Mouse (Mus musculus): ENCODE measurements around the gene Nr2f2. TPM values are rescaled to one million over a fixed set of nuclear protein-coding genes. Genes with fewer than 3 reads are reported as not detected.
A peak's percentile ranks its signal among the peaks of the same experiment; 100 is the strongest.

Nr2f2 gene
- polyA plus RNA-seq, 1 experiment from 2014 or later, result 124 TPM

- ATAC-seq (replicated peaks; ENCODE audit: low FRiP score), result no peak
- Histone ChIP-seq H3K27me3 (ENCODE audit: control insufficient read depth, insufficient read depth, low read length) (peaks cover 84% of the 10 kb centered on the region), H3K9ac (ENCODE audit: low read length) (peak overlapping the region; percentile 51), H3K9me3 (ENCODE audit: control insufficient read depth, low read length) (no peaks in the 10 kb centered on the region), H3K4me1 (replicated peaks; ENCODE audit: control insufficient read depth, insufficient read depth, low read length) (peaks cover 20% of the 10 kb centered on the region), H3K36me3 (ENCODE audit: control insufficient read depth, insufficient read depth, low read length) (no peaks in the 10 kb centered on the region), H3K4me2 (ENCODE audit: low read depth, low read length, severe bottlenecking) (peak overlapping the region; percentile 39), H3K27ac (ENCODE audit: low read depth, low read length) (peak overlapping the region; percentile 76), H3K4me3 (ENCODE audit: low read depth, low read length) (no peak overlapping the region; the same call in 1 of the 2 replicates)
- peak; percentile 50 for DNase-seq (ENCODE audit: low spot score)
- WGBS, result 10% methylated on average over 5 of the region's 5 CpGs
These were observed 23.1 kb downstream of the Nr2f2 start for GRCm38 (mm10) chr7:70343426-70343825.

GRCm38 (mm10) chr7:70342771-70343170 is 23.8 kb downstream of the Nr2f2 start:
- DNase-seq (ENCODE audit: low spot score) (no peak), ATAC-seq (replicated peaks; ENCODE audit: low FRiP score) (no peak)
- Histone ChIP-seq H3K9ac (ENCODE audit: low read length) (peak overlapping the region; percentile 35; the same call in 1 of the 2 replicates), H3K4me2 (ENCODE audit: low read depth, low read length, severe bottlenecking) (peak overlapping the region; percentile 39; the same call in 1 of the 2 replicates), H3K27me3 (ENCODE audit: control insufficient read depth, insufficient read depth, low read length) (peaks cover 85% of the 10 kb centered on the region), H3K9me3 (ENCODE audit: control insufficient read depth, low read length) (no peaks in the 10 kb centered on the region), H3K27ac (ENCODE audit: low read depth, low read length) (peak overlapping the region; percentile 76), H3K4me1 (replicated peaks; ENCODE audit: control insufficient read depth, insufficient read depth, low read length) (peaks cover 19% of the 10 kb centered on the region), H3K4me3 (ENCODE audit: low read depth, low read length) (0 out of 2 replicates have a peak overlapping the region, but pooled peaks have one; percentile 2), H3K36me3 (ENCODE audit: control insufficient read depth, insufficient read depth, low read length) (no peaks in the 10 kb centered on the region)
- 11% methylated on average over 8 of the region's 8 CpGs for WGBS

- DNase-seq (ENCODE audit: low spot score), result peak; percentile 49
- 21% methylated on average over 2 of the region's 2 CpGs for WGBS
- Histone ChIP-seq H3K27ac (ENCODE audit: low read depth, low read length) (peak overlapping the region; percentile 57; the same call in 1 of the 2 replicates), H3K4me3 (ENCODE audit: low read depth, low read length) (no peak overlapping the region), H3K4me1 (replicated peaks; ENCODE audit: control insufficient read depth, insufficient read depth, low read length) (peaks cover 18% of the 10 kb centered on the region), H3K9me3 (ENCODE audit: control insufficient read depth, low read length) (no peaks in the 10 kb centered on the region), H3K27me3 (ENCODE audit: control insufficient read depth, insufficient read depth, low read length) (peaks cover 83% of the 10 kb centered on the region), H3K9ac (ENCODE audit: low read length) (peak overlapping the region; percentile 41; the same call in 1 of the 2 replicates), H3K4me2 (ENCODE audit: low read depth, low read length, severe bottlenecking) (no peak overlapping the region), H3K36me3 (ENCODE audit: control insufficient read depth, insufficient read depth, low read length) (no peaks in the 10 kb centered on the region)
- ATAC-seq (replicated peaks; ENCODE audit: low FRiP score), result no peak
These were observed 24.5 kb downstream of the Nr2f2 start for GRCm38 (mm10) chr7:70342076-70342475.

- Histone ChIP-seq H3K27me3 (ENCODE audit: control insufficient read depth, insufficient read depth, low read length) (peaks cover 76% of the 10 kb centered on the region), H3K4me3 (ENCODE audit: low read depth, low read length) (no peak overlapping the region), H3K4me1 (replicated peaks; ENCODE audit: control insufficient read depth, insufficient read depth, low read length) (peaks cover 12% of the 10 kb centered on the region; the same call in 1 of the 2 replicates), H3K27ac (ENCODE audit: low read depth, low read length) (peak overlapping the region; percentile 37), H3K4me2 (ENCODE audit: low read depth, low read length, severe bottlenecking) (peak overlapping the region; percentile 24; the same call in 1 of the 2 replicates), H3K9ac (ENCODE audit: low read length) (no peak overlapping the region; the same call in 1 of the 2 replicates), H3K36me3 (ENCODE audit: control insufficient read depth, insufficient read depth, low read length) (no peaks in the 10 kb centered on the region), H3K9me3 (ENCODE audit: control insufficient read depth, low read length) (no peaks in the 10 kb centered on the region)
- ATAC-seq (replicated peaks; ENCODE audit: low FRiP score) (no peak), DNase-seq (ENCODE audit: low spot score) (peak; percentile 57)
- WGBS, result 20% methylated on average over 12 of the region's 12 CpGs
These were observed 26.4 kb downstream of the Nr2f2 start for GRCm38 (mm10) chr7:70339998-70340630.

- ATAC-seq (replicated peaks; ENCODE audit: low FRiP score) (no peak), DNase-seq (ENCODE audit: low spot score) (no peak)
- Histone ChIP-seq H3K9ac (ENCODE audit: low read length) (no peak overlapping the region), H3K4me3 (ENCODE audit: low read depth, low read length) (0 out of 2 replicates have a peak overlapping the region, but pooled peaks have one; percentile 38), H3K36me3 (ENCODE audit: control insufficient read depth, insufficient read depth, low read length) (no peaks in the 10 kb centered on the region), H3K27me3 (ENCODE audit: control insufficient read depth, insufficient read depth, low read length) (peaks cover 74% of the 10 kb centered on the region), H3K9me3 (ENCODE audit: control insufficient read depth, low read length) (no peaks in the 10 kb centered on the region), H3K27ac (ENCODE audit: low read depth, low read length) (peak overlapping the region; percentile 87), H3K4me1 (replicated peaks; ENCODE audit: control insufficient read depth, insufficient read depth, low read length) (peaks cover 15% of the 10 kb centered on the region; the same call in 1 of the 2 replicates), H3K4me2 (ENCODE audit: low read depth, low read length, severe bottlenecking) (peak overlapping the region; percentile 67; the same call in 1 of the 2 replicates)
- 9% methylated on average over 7 of the region's 7 CpGs for WGBS
These were observed 28.3 kb downstream of the Nr2f2 start for GRCm38 (mm10) chr7:70338265-70338640.

- H3K36me3 ChIP-seq (ENCODE audit: control insufficient read depth, insufficient read depth, low read length), result no peaks in the 10 kb centered on the region
- peak overlapping the region; percentile 67 for H3K4me2 ChIP-seq (ENCODE audit: low read depth, low read length, severe bottlenecking)
- H3K27me3 ChIP-seq (ENCODE audit: control insufficient read depth, insufficient read depth, low read length), result peaks cover 76% of the 10 kb centered on the region
- H3K4me1 ChIP-seq (replicated peaks; ENCODE audit: control insufficient read depth, insufficient read depth, low read length), result peaks cover 17% of the 10 kb centered on the region; the same call in 1 of the 2 replicates
- ATAC-seq (replicated peaks; ENCODE audit: low FRiP score), result peak; percentile 67
- no peaks in the 10 kb centered on the region for H3K9me3 ChIP-seq (ENCODE audit: control insufficient read depth, low read length)
- DNase-seq (ENCODE audit: low spot score), result no peak
- peak overlapping the region; percentile 38 for H3K4me3 ChIP-seq (ENCODE audit: low read depth, low read length)
- 1% methylated on average over 37 of the region's 37 CpGs for WGBS
- peak overlapping the region; percentile 87 for H3K27ac ChIP-seq (ENCODE audit: low read depth, low read length)
- H3K9ac ChIP-seq (ENCODE audit: low read length), result peak overlapping the region; percentile 76
These were observed 28.8 kb downstream of the Nr2f2 start for GRCm38 (mm10) chr7:70337581-70338264.

GRCm38 (mm10) chr7:70336571-70337240 is 29.8 kb downstream of the Nr2f2 start:
- H3K36me3 ChIP-seq (ENCODE audit: control insufficient read depth, insufficient read depth, low read length), result no peaks in the 10 kb centered on the region
- H3K4me1 ChIP-seq (replicated peaks; ENCODE audit: control insufficient read depth, insufficient read depth, low read length), result peaks cover 24% of the 10 kb centered on the region
- H3K4me3 ChIP-seq (ENCODE audit: low read depth, low read length), result peak overlapping the region; percentile 38
- no peak for DNase-seq (ENCODE audit: low spot score)
- H3K27ac ChIP-seq (ENCODE audit: low read depth, low read length), result peak overlapping the region; percentile 87
- 3% methylated on average over 13 of the region's 13 CpGs for WGBS
- no peak for ATAC-seq (replicated peaks; ENCODE audit: low FRiP score)
- H3K9ac ChIP-seq (ENCODE audit: low read length), result peak overlapping the region; percentile 76
- H3K4me2 ChIP-seq (ENCODE audit: low read depth, low read length, severe bottlenecking), result peak overlapping the region; percentile 67
- peaks cover 78% of the 10 kb centered on the region for H3K27me3 ChIP-seq (ENCODE audit: control insufficient read depth, insufficient read depth, low read length)
- no peaks in the 10 kb centered on the region for H3K9me3 ChIP-seq (ENCODE audit: control insufficient read depth, low read length)

GRCm38 (mm10) chr7:70336126-70336525 is 30.4 kb downstream of the Nr2f2 start:
- ATAC-seq (replicated peaks; ENCODE audit: low FRiP score), result no peak
- peak overlapping the region; percentile 87 for H3K27ac ChIP-seq (ENCODE audit: low read depth, low read length)
- DNase-seq (ENCODE audit: low spot score), result no peak
- peaks cover 80% of the 10 kb centered on the region for H3K27me3 ChIP-seq (ENCODE audit: control insufficient read depth, insufficient read depth, low read length)
- peak overlapping the region; percentile 76 for H3K9ac ChIP-seq (ENCODE audit: low read length)
- peak overlapping the region; percentile 38 for H3K4me3 ChIP-seq (ENCODE audit: low read depth, low read length)
- H3K4me1 ChIP-seq (replicated peaks; ENCODE audit: control insufficient read depth, insufficient read depth, low read length), result peaks cover 27% of the 10 kb centered on the region
- H3K36me3 ChIP-seq (ENCODE audit: control insufficient read depth, insufficient read depth, low read length), result no peaks in the 10 kb centered on the region
- H3K4me2 ChIP-seq (ENCODE audit: low read depth, low read length, severe bottlenecking), result peak overlapping the region; percentile 67
- no peaks in the 10 kb centered on the region for H3K9me3 ChIP-seq (ENCODE audit: control insufficient read depth, low read length)
- 11% methylated on average over 3 of the region's 3 CpGs for WGBS

Data from forebrain, embryonic 11.5 days (tissue).